Mouse (Mus musculus): ENCODE data around the gene Srrm4.

DNA sequence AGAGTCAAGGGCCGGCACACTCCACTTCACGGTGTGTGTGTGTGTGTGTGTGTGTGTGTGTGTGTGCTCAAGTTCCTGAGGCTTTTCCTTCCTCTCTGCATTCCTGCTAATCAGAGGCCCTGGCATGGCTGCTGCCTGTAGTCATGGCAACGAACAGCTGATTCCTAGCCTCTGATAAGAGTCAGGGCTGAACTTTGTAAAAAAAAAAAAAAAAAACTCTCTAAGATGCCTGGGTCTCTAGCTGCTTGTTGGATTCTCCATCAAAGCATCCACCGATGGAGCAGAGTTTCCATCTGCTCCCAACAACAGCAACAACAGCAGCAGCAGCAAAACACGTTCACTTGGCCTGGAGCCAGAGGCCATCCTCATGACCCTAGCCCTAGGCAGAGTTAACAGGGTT lies 106.5 kb downstream of the Srrm4 start:
- TF ChIP-seq CTCF (IDR thresholded peaks at IDR 0.05; ENCODE audit: extremely low read depth, insufficient read depth, insufficient read length, insufficient replicate concordance): no peak
- no peak for TF ChIP-seq POLR2A (IDR thresholded peaks at IDR 0.05; ENCODE audit: low read depth, low read length)
